Mouse (Mus musculus): Measurements from ENCODE around the gene Stum. TPM values are rescaled to one million over a fixed set of nuclear protein-coding genes. Genes with fewer than 3 reads are reported as not detected.

Gene Stum
- polyA plus RNA-seq, 1 experiment from 2014 or later: 0.07 TPM

GRCm38 (mm10) chr1:180462396-180462795, 20.9 kb downstream of the Stum start:
- Histone ChIP-seq H3K27me3 (replicated peaks; ENCODE audit: insufficient read depth, low read length) (no peaks in the 10 kb centered on the region), H3K4me2 (replicated peaks; ENCODE audit: low read depth, low read length) (no peak overlapping the region), H3K9ac (replicated peaks; ENCODE audit: low read depth) (no peak overlapping the region), H3K9me3 (ENCODE audit: low read length) (no peaks in the 10 kb centered on the region), H3K4me3 (ENCODE audit: low read depth, low read length) (no peak overlapping the region), H3K4me1 (ENCODE audit: insufficient read depth, low read depth, low read length) (no peaks in the 10 kb centered on the region), H3K36me3 (ENCODE audit: insufficient read depth, low read length) (no peaks in the 10 kb centered on the region), H3K27ac (ENCODE audit: low read length) (no peak overlapping the region)
- ATAC-seq: peak; percentile 47
- 42% methylated on average over 5 of the region's 5 CpGs for WGBS
- no peak for TF ChIP-seq CTCF (IDR thresholded peaks at IDR 0.05)
- no peak for TF ChIP-seq EP300 (IDR thresholded peaks at IDR 0.05)
- DNase-seq (ENCODE audit: low spot score): peak; percentile 33

GRCm38 (mm10) chr1:180460721-180461120, 22.6 kb downstream of the Stum start:
- TF ChIP-seq CTCF (IDR thresholded peaks at IDR 0.05) (no peak), EP300 (IDR thresholded peaks at IDR 0.05) (no peak)
- H3K36me3 ChIP-seq (ENCODE audit: insufficient read depth, low read length): no peaks in the 10 kb centered on the region
- H3K27ac ChIP-seq (ENCODE audit: low read length): no peak overlapping the region
- DNase-seq (ENCODE audit: low spot score) (no peak), ATAC-seq (0 out of 2 replicates have a peak, but pooled peaks have one; percentile 26)
- H3K4me2 ChIP-seq (replicated peaks; ENCODE audit: low read depth, low read length): no peak overlapping the region
- H3K9ac ChIP-seq (replicated peaks; ENCODE audit: low read depth): no peak overlapping the region
- H3K27me3 ChIP-seq (replicated peaks; ENCODE audit: insufficient read depth, low read length): no peaks in the 10 kb centered on the region
- H3K4me3 ChIP-seq (ENCODE audit: low read depth, low read length): no peak overlapping the region
- H3K4me1 ChIP-seq (ENCODE audit: insufficient read depth, low read depth, low read length): no peaks in the 10 kb centered on the region
- 38% methylated on average over 5 of the region's 5 CpGs for WGBS
- H3K9me3 ChIP-seq (ENCODE audit: low read length): no peaks in the 10 kb centered on the region

GRCm38 (mm10) chr1:180458680-180459079, 24.6 kb downstream of the Stum start:
- Histone ChIP-seq H3K36me3 (ENCODE audit: insufficient read depth, low read length) (no peaks in the 10 kb centered on the region), H3K27ac (ENCODE audit: low read length) (no peak overlapping the region), H3K4me3 (ENCODE audit: low read depth, low read length) (no peak overlapping the region), H3K9me3 (ENCODE audit: low read length) (no peaks in the 10 kb centered on the region), H3K9ac (replicated peaks; ENCODE audit: low read depth) (no peak overlapping the region), H3K27me3 (replicated peaks; ENCODE audit: insufficient read depth, low read length) (no peaks in the 10 kb centered on the region), H3K4me1 (ENCODE audit: insufficient read depth, low read depth, low read length) (no peaks in the 10 kb centered on the region), H3K4me2 (replicated peaks; ENCODE audit: low read depth, low read length) (no peak overlapping the region)
- TF ChIP-seq EP300 (IDR thresholded peaks at IDR 0.05) (no peak), CTCF (IDR thresholded peaks at IDR 0.05) (no peak)
- peak; percentile 28; the same call in 1 of the 2 replicates for ATAC-seq
- DNase-seq (ENCODE audit: low spot score): peak; percentile 52
- WGBS: 35% methylated on average over 3 of the region's 3 CpGs

GRCm38 (mm10) chr1:180458274-180458673, 25.0 kb downstream of the Stum start:
- Histone ChIP-seq H3K4me2 (replicated peaks; ENCODE audit: low read depth, low read length) (no peak overlapping the region), H3K9ac (replicated peaks; ENCODE audit: low read depth) (no peak overlapping the region), H3K4me1 (ENCODE audit: insufficient read depth, low read depth, low read length) (no peaks in the 10 kb centered on the region), H3K4me3 (ENCODE audit: low read depth, low read length) (no peak overlapping the region), H3K9me3 (ENCODE audit: low read length) (no peaks in the 10 kb centered on the region), H3K27me3 (replicated peaks; ENCODE audit: insufficient read depth, low read length) (no peaks in the 10 kb centered on the region), H3K27ac (ENCODE audit: low read length) (no peak overlapping the region), H3K36me3 (ENCODE audit: insufficient read depth, low read length) (no peaks in the 10 kb centered on the region)
- WGBS: 53% methylated on average over 6 of the region's 6 CpGs
- DNase-seq (ENCODE audit: low spot score): peak; percentile 39
- 0 out of 2 replicates have a peak, but pooled peaks have one; percentile 24 for ATAC-seq
- TF ChIP-seq EP300 (IDR thresholded peaks at IDR 0.05): no peak
- no peak for TF ChIP-seq CTCF (IDR thresholded peaks at IDR 0.05)

- no peak overlapping the region for H3K27ac ChIP-seq (ENCODE audit: low read length)
- no peaks in the 10 kb centered on the region for H3K27me3 ChIP-seq (replicated peaks; ENCODE audit: insufficient read depth, low read length)
- H3K4me2 ChIP-seq (replicated peaks; ENCODE audit: low read depth, low read length): no peak overlapping the region
- DNase-seq (ENCODE audit: low spot score) (no peak), ATAC-seq (no peak)
- no peaks in the 10 kb centered on the region for H3K4me1 ChIP-seq (ENCODE audit: insufficient read depth, low read depth, low read length)
- H3K36me3 ChIP-seq (ENCODE audit: insufficient read depth, low read length): no peaks in the 10 kb centered on the region
- TF ChIP-seq CTCF (IDR thresholded peaks at IDR 0.05) (no peak), EP300 (IDR thresholded peaks at IDR 0.05) (no peak)
- H3K9me3 ChIP-seq (ENCODE audit: low read length): no peaks in the 10 kb centered on the region
- H3K9ac ChIP-seq (replicated peaks; ENCODE audit: low read depth): no peak overlapping the region
- WGBS: 45% methylated on average over 2 of the region's 2 CpGs
- no peak overlapping the region for H3K4me3 ChIP-seq (ENCODE audit: low read depth, low read length)
These were observed 33.7 kb downstream of the Stum start for GRCm38 (mm10) chr1:180449641-180450040.

- no peaks in the 10 kb centered on the region for H3K27me3 ChIP-seq (replicated peaks; ENCODE audit: insufficient read depth, low read length)
- DNase-seq (ENCODE audit: low spot score) (no peak), ATAC-seq (no peak)
- H3K4me1 ChIP-seq (ENCODE audit: insufficient read depth, low read depth, low read length): no peaks in the 10 kb centered on the region
- H3K9me3 ChIP-seq (ENCODE audit: low read length): no peaks in the 10 kb centered on the region
- H3K36me3 ChIP-seq (ENCODE audit: insufficient read depth, low read length): no peaks in the 10 kb centered on the region
- H3K4me2 ChIP-seq (replicated peaks; ENCODE audit: low read depth, low read length): no peak overlapping the region
- no peak overlapping the region for H3K9ac ChIP-seq (replicated peaks; ENCODE audit: low read depth)
- WGBS: 45% methylated on average over 3 of the region's 3 CpGs
- no peak overlapping the region for H3K27ac ChIP-seq (ENCODE audit: low read length)
- TF ChIP-seq CTCF (IDR thresholded peaks at IDR 0.05) (no peak), EP300 (IDR thresholded peaks at IDR 0.05) (no peak)
- H3K4me3 ChIP-seq (ENCODE audit: low read depth, low read length): no peak overlapping the region
These were observed 38.9 kb downstream of the Stum start for GRCm38 (mm10) chr1:180444411-180444810.

- Histone ChIP-seq H3K27me3 (replicated peaks; ENCODE audit: insufficient read depth, low read length) (no peaks in the 10 kb centered on the region), H3K4me1 (ENCODE audit: insufficient read depth, low read depth, low read length) (no peaks in the 10 kb centered on the region), H3K9me3 (ENCODE audit: low read length) (no peaks in the 10 kb centered on the region), H3K4me2 (replicated peaks; ENCODE audit: low read depth, low read length) (no peak overlapping the region), H3K4me3 (ENCODE audit: low read depth, low read length) (no peak overlapping the region), H3K36me3 (ENCODE audit: insufficient read depth, low read length) (no peaks in the 10 kb centered on the region), H3K27ac (ENCODE audit: low read length) (no peak overlapping the region), H3K9ac (replicated peaks; ENCODE audit: low read depth) (no peak overlapping the region)
- 50% methylated on average over 4 of the region's 4 CpGs for WGBS
- TF ChIP-seq EP300 (IDR thresholded peaks at IDR 0.05) (no peak), CTCF (IDR thresholded peaks at IDR 0.05) (no peak)
- ATAC-seq (peak; percentile 46), DNase-seq (ENCODE audit: low spot score) (peak; percentile 73)
These were observed 43.8 kb downstream of the Stum start for GRCm38 (mm10) chr1:180439496-180439895.
